Mouse (Mus musculus): ENCODE results near the gene Ldlrap1. TPM values are rescaled to one million over a fixed set of nuclear protein-coding genes. Genes with fewer than 3 reads are reported as not detected.

Gene Ldlrap1
- 35.7 TPM for polyA plus RNA-seq (2017; shearing (Covaris generic))

DNA sequence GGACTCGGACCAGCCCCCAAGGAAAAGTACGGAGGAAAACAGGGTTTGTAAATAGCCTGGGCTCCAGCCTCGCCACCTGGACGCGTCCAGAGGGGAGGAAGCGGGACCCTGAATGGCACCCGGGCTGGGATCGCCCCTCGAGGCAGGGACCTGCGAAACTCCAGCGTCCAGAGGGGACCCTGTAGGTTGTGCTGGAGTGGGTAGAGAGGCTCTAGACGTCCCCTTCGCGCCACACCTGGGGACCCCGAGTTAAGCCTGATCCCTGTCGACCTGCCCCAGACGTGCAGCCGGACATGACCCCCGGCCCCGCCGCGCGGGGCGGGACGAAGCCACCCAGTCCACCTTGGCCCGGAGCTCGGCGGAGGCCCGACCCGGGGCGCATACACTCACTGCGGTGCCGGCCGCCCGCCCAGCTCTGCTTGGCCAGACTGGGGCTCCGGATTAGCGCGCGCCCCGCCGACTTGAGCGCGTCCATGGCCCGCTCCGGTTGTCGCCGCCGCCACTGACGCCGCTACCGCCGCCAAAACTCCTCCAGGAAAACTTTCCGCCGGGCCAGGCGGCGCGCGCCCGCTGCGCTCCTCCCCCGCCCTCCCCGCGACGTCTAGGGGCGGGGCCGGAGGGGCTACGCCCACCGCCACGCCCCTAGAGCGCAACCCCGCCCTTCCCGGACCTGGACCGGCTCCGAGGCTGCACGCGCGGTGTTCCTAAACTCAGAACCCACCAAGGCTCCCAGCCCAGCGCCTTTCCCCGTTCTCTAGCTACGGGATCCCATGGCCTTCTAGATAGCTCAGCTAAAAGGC lies at the start of gene Ldlrap1:
TSS of gene Ldlrap1 (minus strand) at position 599 of the 800 bp plus-strand sequence.

DNA sequence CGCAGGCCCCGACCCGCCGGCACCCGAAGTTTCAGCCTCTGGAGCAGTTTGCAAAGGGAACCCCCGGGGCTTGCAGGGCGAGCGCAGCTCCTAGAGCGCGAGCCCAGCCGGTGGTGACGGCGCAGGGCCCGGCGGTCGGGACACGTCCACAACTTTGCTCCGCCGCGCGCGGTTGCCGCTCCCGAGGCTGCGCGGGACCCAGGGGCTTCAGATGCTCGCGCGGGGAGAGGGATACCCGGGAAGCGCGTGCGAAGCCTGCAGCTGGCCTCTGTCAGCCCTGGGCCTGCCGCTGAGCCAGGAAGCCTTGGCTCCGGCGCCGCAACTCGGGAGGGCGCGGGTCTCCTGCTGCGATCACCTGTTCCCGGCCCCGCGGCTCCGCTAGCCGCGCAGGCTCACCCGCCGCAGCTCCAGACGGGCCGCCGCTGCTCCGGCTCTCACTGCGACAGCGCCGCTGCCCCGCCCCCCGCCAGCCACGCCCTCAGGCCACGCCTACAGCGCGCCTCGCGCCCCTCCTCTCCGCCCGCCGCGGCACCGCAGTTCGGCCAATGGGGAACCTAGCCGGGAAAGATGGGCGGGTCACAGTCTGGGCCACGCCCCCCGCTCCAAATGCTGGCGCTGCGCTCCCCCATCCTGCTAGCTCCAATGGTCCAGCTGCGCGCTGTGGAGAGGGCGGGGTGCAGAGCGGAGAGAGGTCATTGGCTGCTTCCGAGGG lies 63.8 kb downstream of the Ldlrap1 start, which contains the start of gene Man1c1:
TSS of gene Man1c1 (minus strand) at position 456 of the 712 bp plus-strand sequence.

Other genes starting within 250 kb of the Ldlrap1 start
- 124 TPM for gene Mtfr1l, start 232.6 kb downstream of the Ldlrap1 start, polyA plus RNA-seq (2017; shearing (Covaris generic))
- 1.8 TPM for gene Selenon, start 215.9 kb downstream of the Ldlrap1 start, polyA plus RNA-seq (2017; shearing (Covaris generic))
- gene Man1c1, start 63.7 kb downstream of the Ldlrap1 start, polyA plus RNA-seq (2017; shearing (Covaris generic)) = 0.99 TPM
- 5.0 TPM for gene Maco1, start 85.3 kb upstream of the Ldlrap1 start, polyA plus RNA-seq (2017; shearing (Covaris generic))
- 0.48 TPM for gene Rhd, start 96.5 kb upstream of the Ldlrap1 start, polyA plus RNA-seq (2017; shearing (Covaris generic))
- gene Tmem50a, start 147.0 kb upstream of the Ldlrap1 start, polyA plus RNA-seq (2017; shearing (Covaris generic)) = 557 TPM
- 117 TPM for gene Rsrp1, start 155.6 kb upstream of the Ldlrap1 start, polyA plus RNA-seq (2017; shearing (Covaris generic))
- 231 TPM for gene Syf2, start 162.9 kb upstream of the Ldlrap1 start, polyA plus RNA-seq (2017; shearing (Covaris generic))

Measured in CD4-positive, CD25-positive, alpha-beta regulatory T cell, adult 9 weeks (primary cell).